Mouse (Mus musculus) T-cell, adult 2 months (primary cell): ENCODE measurements around the gene Tbl2.

Experiments
- DNase-seq: peaks from one replicate; pipeline ENCODE4 v3.0.0; 2022; ENCODE audit warnings: low spot score

Gene Tbl2

GRCm38 (mm10) chr5:135149053-135149819 lies at the start of gene Tbl2:
Tbl2 (plus strand) TSS chr5:135149657.
- peak; percentile 99 for DNase-seq

- no peak for DNase-seq
These were observed 48.5 kb upstream of the Tbl2 start for GRCm38 (mm10) chr5:135100981-135101380.

GRCm38 (mm10) chr5:135103999-135104660 lies 45.3 kb upstream of the Tbl2 start:
- peak; percentile 47 for DNase-seq

GRCm38 (mm10) chr5:135106758-135107256 lies 42.6 kb upstream of the Tbl2 start:
- DNase-seq: peak; percentile 66

GRCm38 (mm10) chr5:135107521-135108501 lies 41.6 kb upstream of the Tbl2 start:
- DNase-seq: peak; percentile 36

- no peak for DNase-seq
These were observed 40.4 kb upstream of the Tbl2 start for GRCm38 (mm10) chr5:135109017-135109416.

- DNase-seq: no peak
These were observed 40.0 kb upstream of the Tbl2 start for GRCm38 (mm10) chr5:135109426-135109825.

GRCm38 (mm10) chr5:135109976-135110375 lies 39.5 kb upstream of the Tbl2 start:
- no peak for DNase-seq

- DNase-seq: no peak
These were observed 35.7 kb upstream of the Tbl2 start for GRCm38 (mm10) chr5:135113782-135114181.

GRCm38 (mm10) chr5:135115241-135115640 lies 34.2 kb upstream of the Tbl2 start:
- DNase-seq: peak; percentile 68

GRCm38 (mm10) chr5:135118589-135119081 lies 30.8 kb upstream of the Tbl2 start:
- peak; percentile 46 for DNase-seq

GRCm38 (mm10) chr5:135120753-135121152 lies 28.7 kb upstream of the Tbl2 start:
- no peak for DNase-seq

GRCm38 (mm10) chr5:135126121-135126520 lies 23.3 kb upstream of the Tbl2 start:
- DNase-seq: no peak

GRCm38 (mm10) chr5:135127669-135128068 lies 21.8 kb upstream of the Tbl2 start:
- no peak for DNase-seq

GRCm38 (mm10) chr5:135129747-135130146 lies 19.7 kb upstream of the Tbl2 start:
- no peak for DNase-seq

GRCm38 (mm10) chr5:135133736-135134405 lies 15.6 kb upstream of the Tbl2 start:
- peak; percentile 82 for DNase-seq

- no peak for DNase-seq
These were observed 14.9 kb upstream of the Tbl2 start for GRCm38 (mm10) chr5:135134534-135134933.

GRCm38 (mm10) chr5:135139881-135140280 lies 9.6 kb upstream of the Tbl2 start:
- no peak for DNase-seq

- DNase-seq: no peak
These were observed 5.0 kb upstream of the Tbl2 start for GRCm38 (mm10) chr5:135144469-135144868.

- no peak for DNase-seq
These were observed 3.9 kb upstream of the Tbl2 start for GRCm38 (mm10) chr5:135145532-135145931.

GRCm38 (mm10) chr5:135145955-135146354 lies 3.5 kb upstream of the Tbl2 start:
- DNase-seq: no peak
